Mouse (Mus musculus): ENCODE results near the gene Gsdma2.

DNA sequence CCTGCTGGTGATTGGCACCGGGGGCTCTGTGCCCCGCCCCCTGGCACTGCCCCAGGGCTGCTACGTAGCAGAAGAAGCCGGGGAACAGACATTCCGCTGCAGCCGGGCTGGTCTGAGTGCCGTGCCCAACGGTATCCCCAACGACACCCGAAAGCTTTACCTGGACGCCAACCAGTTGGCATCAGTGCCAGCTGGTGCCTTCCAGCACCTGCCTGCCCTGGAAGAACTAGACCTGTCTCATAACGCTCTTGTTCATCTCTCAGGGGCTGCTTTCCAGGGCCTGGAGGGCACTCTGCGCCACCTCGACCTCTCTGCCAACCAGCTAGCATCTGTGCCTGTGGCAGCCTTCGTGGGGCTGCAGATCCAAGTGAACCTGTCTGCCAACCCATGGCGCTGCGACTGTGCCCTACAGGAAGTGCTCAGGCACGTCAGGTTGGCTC is 47.7 kb upstream of the Gsdma2 start:
- no peak for TF ChIP-seq CTCF (IDR thresholded peaks at IDR 0.05; ENCODE audit: control insufficient read depth, insufficient read depth, insufficient replicate concordance, low read depth, low read length)
- TF ChIP-seq POLR2A (IDR thresholded peaks at IDR 0.05; ENCODE audit: control insufficient read depth, low read depth, low read length): no peak
